Mouse (Mus musculus): ENCODE results near the gene Kif9. TPM values are rescaled to one million over a fixed set of nuclear protein-coding genes. Genes with fewer than 3 reads are reported as not detected.
A peak's percentile ranks its signal among the peaks of the same experiment; 100 is the strongest.

Kif9 gene
- polyA plus RNA-seq, 1 experiment from 2014 or later: 1.4 TPM

DNA sequence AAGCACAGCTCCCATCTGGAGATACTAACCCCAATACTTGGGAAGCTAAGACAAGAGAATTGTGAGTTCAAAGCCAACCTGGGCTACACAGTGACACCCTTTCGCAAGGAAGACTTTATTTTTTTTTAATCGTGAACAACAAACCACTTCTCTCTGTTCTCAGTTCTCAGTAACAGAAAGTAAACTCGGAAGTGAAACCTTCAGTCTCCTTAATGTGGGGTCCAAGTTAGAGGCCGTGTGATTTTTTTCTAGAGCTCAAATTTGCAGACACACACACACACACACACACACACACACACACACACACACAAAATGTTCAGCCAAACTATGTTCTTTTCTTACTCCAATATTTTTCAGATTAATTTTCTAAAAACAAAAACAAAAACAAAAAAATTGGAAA lies 1.9 kb downstream of the Kif9 start:
- H3K4me1 ChIP-seq (replicated peaks; ENCODE audit: control insufficient read depth, insufficient read depth): peaks cover 7% of the 10 kb centered on the region; the same call in 1 of the 2 replicates
- no peaks in the 10 kb centered on the region for H3K27me3 ChIP-seq (ENCODE audit: control insufficient read depth, insufficient read depth, low read length)
- DNase-seq (ENCODE audit: low spot score) (no peak), ATAC-seq (ENCODE audit: low FRiP score, low TSS enrichment) (no peak)
- no peaks in the 10 kb centered on the region for H3K9me3 ChIP-seq (ENCODE audit: control insufficient read depth, low read length)
- TF ChIP-seq CTCF (IDR thresholded peaks at IDR 0.05; ENCODE audit: low read depth) (no peak), EP300 (optimal IDR thresholded peaks at IDR 0.05) (no peak)
- no peak overlapping the region for H3K4me3 ChIP-seq (ENCODE audit: low read depth, low read length)
- H3K4me2 ChIP-seq (replicated peaks; ENCODE audit: low read depth): no peak overlapping the region
- H3K36me3 ChIP-seq (ENCODE audit: control insufficient read depth, insufficient read depth, low read length): no peaks in the 10 kb centered on the region
- no peak overlapping the region for H3K9ac ChIP-seq (ENCODE audit: low read length)
- no peak overlapping the region for H3K27ac ChIP-seq (replicated peaks)
- 73% methylated on average over 4 of the region's 4 CpGs for WGBS

DNA sequence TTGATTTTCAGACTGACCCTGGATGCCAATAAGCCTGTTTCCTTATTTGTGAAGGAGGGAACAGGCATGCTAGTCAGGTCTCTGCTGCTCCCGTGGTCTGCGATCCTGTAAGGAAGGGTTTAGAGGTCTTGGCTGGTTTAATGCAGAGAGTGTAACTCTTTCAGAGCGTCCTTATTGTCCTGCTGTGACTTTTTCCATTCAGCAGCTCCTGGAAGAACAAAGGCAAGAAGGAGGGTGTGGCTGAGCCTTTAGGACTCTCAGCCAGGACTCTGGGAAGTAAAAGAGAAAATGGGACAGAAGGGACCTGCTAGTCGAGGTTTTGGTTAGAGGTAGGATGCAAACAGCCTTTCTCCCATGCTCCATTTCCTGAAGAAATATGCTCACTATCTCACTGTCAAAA lies 12.1 kb downstream of the Kif9 start:
- no peaks in the 10 kb centered on the region for H3K36me3 ChIP-seq (ENCODE audit: control insufficient read depth, insufficient read depth, low read length)
- DNase-seq (ENCODE audit: low spot score): no peak
- no peak overlapping the region for H3K27ac ChIP-seq (replicated peaks)
- 44% methylated on average over 4 of the region's 4 CpGs for WGBS
- no peaks in the 10 kb centered on the region for H3K4me1 ChIP-seq (replicated peaks; ENCODE audit: control insufficient read depth, insufficient read depth)
- H3K9me3 ChIP-seq (ENCODE audit: control insufficient read depth, low read length): no peaks in the 10 kb centered on the region
- TF ChIP-seq EP300 (optimal IDR thresholded peaks at IDR 0.05) (no peak), CTCF (IDR thresholded peaks at IDR 0.05; ENCODE audit: low read depth) (no peak)
- no peak overlapping the region for H3K4me3 ChIP-seq (ENCODE audit: low read depth, low read length)
- H3K4me2 ChIP-seq (replicated peaks; ENCODE audit: low read depth): no peak overlapping the region
- H3K9ac ChIP-seq (ENCODE audit: low read length): no peak overlapping the region
- no peaks in the 10 kb centered on the region for H3K27me3 ChIP-seq (ENCODE audit: control insufficient read depth, insufficient read depth, low read length)
- ATAC-seq (ENCODE audit: low FRiP score, low TSS enrichment): no peak

DNA sequence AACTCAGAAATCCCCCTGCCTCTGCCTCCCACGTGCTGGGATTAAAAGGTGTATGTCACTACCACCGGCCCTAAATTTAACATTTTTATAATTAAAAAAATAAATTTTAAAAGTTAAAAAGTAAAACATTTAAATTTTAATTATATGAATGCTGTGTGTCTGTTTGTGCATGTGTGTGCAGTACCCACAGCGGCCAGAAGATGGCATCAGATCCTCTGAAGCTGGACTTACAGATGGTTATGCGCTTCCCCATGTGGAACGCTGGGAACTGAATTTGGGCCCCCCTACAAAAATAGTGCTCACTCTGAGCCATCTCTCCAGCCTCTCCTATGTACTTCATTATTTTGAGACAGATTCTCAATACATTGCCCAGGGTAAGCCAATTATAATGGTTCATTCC lies 14.2 kb downstream of the Kif9 start:
- ATAC-seq (ENCODE audit: low FRiP score, low TSS enrichment) (no peak), DNase-seq (ENCODE audit: low spot score) (peak; percentile 27)
- Histone ChIP-seq H3K4me2 (replicated peaks; ENCODE audit: low read depth) (no peak overlapping the region), H3K4me3 (ENCODE audit: low read depth, low read length) (no peak overlapping the region), H3K36me3 (ENCODE audit: control insufficient read depth, insufficient read depth, low read length) (no peaks in the 10 kb centered on the region), H3K9me3 (ENCODE audit: control insufficient read depth, low read length) (no peaks in the 10 kb centered on the region), H3K27ac (replicated peaks) (no peak overlapping the region), H3K27me3 (ENCODE audit: control insufficient read depth, insufficient read depth, low read length) (no peaks in the 10 kb centered on the region), H3K9ac (ENCODE audit: low read length) (no peak overlapping the region), H3K4me1 (replicated peaks; ENCODE audit: control insufficient read depth, insufficient read depth) (no peaks in the 10 kb centered on the region)
- WGBS: 61% methylated on average over 5 of the region's 5 CpGs
- TF ChIP-seq EP300 (optimal IDR thresholded peaks at IDR 0.05) (no peak), CTCF (IDR thresholded peaks at IDR 0.05; ENCODE audit: low read depth) (peak; percentile 62)

DNA sequence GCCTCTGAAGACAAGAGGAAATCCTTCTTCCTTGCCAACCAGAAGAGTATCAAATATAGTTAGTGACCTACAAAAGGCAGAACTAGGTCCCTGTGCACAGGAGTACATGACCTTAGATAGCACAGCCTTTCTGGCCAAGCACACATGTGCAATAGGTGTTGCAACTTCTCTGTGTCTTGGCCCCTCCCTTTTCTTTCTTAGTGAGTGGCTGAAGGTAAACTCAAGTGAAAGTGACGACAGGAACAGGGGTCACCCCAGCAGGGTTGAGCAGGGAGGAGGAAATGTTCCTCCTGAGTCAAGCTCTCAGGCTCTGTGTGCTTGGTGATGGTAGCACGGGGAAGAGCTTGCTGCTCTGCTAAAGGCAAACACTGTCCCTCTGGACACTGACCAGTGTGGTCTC lies 49.0 kb downstream of the Kif9 start:
- no peaks in the 10 kb centered on the region for H3K27me3 ChIP-seq (ENCODE audit: control insufficient read depth, insufficient read depth, low read length)
- H3K9me3 ChIP-seq (ENCODE audit: control insufficient read depth, low read length): no peaks in the 10 kb centered on the region
- no peak overlapping the region for H3K4me2 ChIP-seq (replicated peaks; ENCODE audit: low read depth)
- TF ChIP-seq EP300 (optimal IDR thresholded peaks at IDR 0.05) (no peak), CTCF (IDR thresholded peaks at IDR 0.05; ENCODE audit: low read depth) (no peak)
- no peaks in the 10 kb centered on the region for H3K36me3 ChIP-seq (ENCODE audit: control insufficient read depth, insufficient read depth, low read length)
- DNase-seq (ENCODE audit: low spot score) (peak; percentile 71), ATAC-seq (ENCODE audit: low FRiP score, low TSS enrichment) (peak; percentile 97)
- no peak overlapping the region for H3K9ac ChIP-seq (ENCODE audit: low read length)
- 39% methylated on average over 2 of the region's 2 CpGs for WGBS
- H3K27ac ChIP-seq (replicated peaks): no peak overlapping the region
- H3K4me1 ChIP-seq (replicated peaks; ENCODE audit: control insufficient read depth, insufficient read depth): no peaks in the 10 kb centered on the region
- no peak overlapping the region for H3K4me3 ChIP-seq (ENCODE audit: low read depth, low read length)

DNA sequence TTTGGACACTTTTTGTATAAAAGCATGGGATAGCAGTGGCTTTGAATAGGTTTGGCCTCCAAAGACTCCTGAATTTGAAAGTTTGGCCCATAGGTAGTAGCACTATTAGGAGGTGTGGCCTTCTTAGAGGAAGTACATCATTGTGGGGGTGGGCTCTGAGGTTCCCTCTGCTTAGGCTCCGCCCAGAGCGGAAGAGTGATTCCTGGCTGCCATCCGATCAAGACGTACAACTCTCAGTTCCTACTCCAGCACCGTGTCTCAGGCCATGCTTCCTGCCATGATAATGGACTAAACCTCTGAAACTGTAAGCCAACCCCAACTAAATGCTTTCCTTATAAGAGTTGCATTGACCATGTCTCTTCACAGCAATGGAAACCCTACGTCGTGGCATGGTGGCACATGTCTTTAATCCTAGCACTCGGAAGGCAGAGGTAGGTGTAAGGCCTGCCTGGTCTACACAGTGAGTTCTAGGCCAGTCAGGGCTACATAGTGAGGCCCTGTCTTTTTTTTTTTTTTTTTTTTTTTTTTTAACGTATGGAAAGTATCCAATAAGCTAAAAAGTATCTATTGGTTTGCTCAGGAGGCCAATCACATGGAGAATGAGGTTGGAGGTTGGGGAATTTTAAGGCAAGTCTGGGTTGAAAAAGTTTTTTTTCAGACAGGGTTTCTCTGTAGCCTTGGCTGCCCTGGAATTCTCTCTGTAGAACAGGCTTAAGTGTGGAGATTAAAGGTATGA lies 52.4 kb downstream of the Kif9 start:
- Histone ChIP-seq H3K27me3 (ENCODE audit: control insufficient read depth, insufficient read depth, low read length) (no peaks in the 10 kb centered on the region), H3K9ac (ENCODE audit: low read length) (no peak overlapping the region), H3K4me1 (replicated peaks; ENCODE audit: control insufficient read depth, insufficient read depth) (no peaks in the 10 kb centered on the region; the same call in 1 of the 2 replicates), H3K4me2 (replicated peaks; ENCODE audit: low read depth) (no peak overlapping the region), H3K27ac (replicated peaks) (no peak overlapping the region), H3K36me3 (ENCODE audit: control insufficient read depth, insufficient read depth, low read length) (no peaks in the 10 kb centered on the region), H3K9me3 (ENCODE audit: control insufficient read depth, low read length) (no peaks in the 10 kb centered on the region), H3K4me3 (ENCODE audit: low read depth, low read length) (no peak overlapping the region)
- DNase-seq (ENCODE audit: low spot score) (no peak), ATAC-seq (ENCODE audit: low FRiP score, low TSS enrichment) (no peak)
- TF ChIP-seq CTCF (IDR thresholded peaks at IDR 0.05; ENCODE audit: low read depth) (no peak), EP300 (optimal IDR thresholded peaks at IDR 0.05) (no peak)
- 61% methylated on average over 9 of the region's 9 CpGs for WGBS

DNA sequence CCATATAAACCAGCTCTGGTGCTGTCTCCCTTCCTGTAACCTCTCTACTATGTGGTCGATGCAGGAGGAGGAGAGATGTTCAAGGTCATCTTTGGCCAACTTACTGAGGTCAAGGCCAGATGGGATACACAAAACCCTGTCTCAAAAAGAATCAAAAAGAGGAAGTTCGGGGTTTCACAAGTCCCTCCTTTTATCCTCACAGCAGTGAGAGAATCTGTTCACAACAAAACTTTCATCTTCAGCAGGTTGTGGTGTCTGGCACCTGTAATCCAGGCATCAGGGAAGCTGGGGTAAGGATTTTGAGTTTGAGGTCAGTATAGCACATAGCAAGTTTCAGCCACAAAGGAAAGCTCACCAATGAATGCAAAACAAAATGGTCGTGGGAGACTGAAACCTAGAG lies 53.9 kb downstream of the Kif9 start:
- H3K27me3 ChIP-seq (ENCODE audit: control insufficient read depth, insufficient read depth, low read length): no peaks in the 10 kb centered on the region
- no peak overlapping the region for H3K4me2 ChIP-seq (replicated peaks; ENCODE audit: low read depth)
- no peak for TF ChIP-seq CTCF (IDR thresholded peaks at IDR 0.05; ENCODE audit: low read depth)
- no peak for TF ChIP-seq EP300 (optimal IDR thresholded peaks at IDR 0.05)
- H3K4me3 ChIP-seq (ENCODE audit: low read depth, low read length): no peak overlapping the region
- H3K9ac ChIP-seq (ENCODE audit: low read length): no peak overlapping the region
- ATAC-seq (ENCODE audit: low FRiP score, low TSS enrichment) (no peak), DNase-seq (ENCODE audit: low spot score) (no peak)
- H3K36me3 ChIP-seq (ENCODE audit: control insufficient read depth, insufficient read depth, low read length): no peaks in the 10 kb centered on the region
- H3K9me3 ChIP-seq (ENCODE audit: control insufficient read depth, low read length): no peaks in the 10 kb centered on the region
- H3K27ac ChIP-seq (replicated peaks): no peak overlapping the region
- no peaks in the 10 kb centered on the region; the same call in 1 of the 2 replicates for H3K4me1 ChIP-seq (replicated peaks; ENCODE audit: control insufficient read depth, insufficient read depth)
- WGBS: 64% methylated on average over 3 of the region's 3 CpGs

All from stomach, postnatal 0 days (tissue).